Mouse (Mus musculus) midbrain, embryonic 16.5 days (tissue): ENCODE results near the gene Cx3cr1. TPM values are rescaled to one million over a fixed set of nuclear protein-coding genes. Genes with fewer than 3 reads are reported as not detected.

ENCODE experiments used
- ATAC-seq: fragments of 200-750 bp; cut with Nextera tagmentation; 2 replicates; pipeline ENCODE4 v1.8.0; 2017; ENCODE audit warnings: moderate TSS enrichment
- H3K27ac ChIP-seq: fragments of 300-500 bp; sonication (generic); 2 replicates; pipeline ENCODE4 v1.5.1; 2014; ENCODE audit warnings: mild to moderate bottlenecking, low read length, mixed read lengths
- H3K27me3 ChIP-seq: fragments of 300-500 bp; sonication (generic); 2 replicates; pipeline ENCODE4 v1.6.1; 2014; ENCODE audit warnings: low read depth, low read length, mixed read lengths; ENCODE audit not compliant: control insufficient read depth, insufficient read depth
- H3K36me3 ChIP-seq: fragments of 300-500 bp; sonication (generic); 2 replicates; pipeline ENCODE4 v1.6.1; 2014; ENCODE audit warnings: mild to moderate bottlenecking, low read length, moderate library complexity, mixed read lengths; ENCODE audit not compliant: control insufficient read depth, insufficient read depth
- H3K4me1 ChIP-seq: fragments of 300-500 bp; sonication (generic); 2 replicates; pipeline ENCODE4 v1.6.1; 2014; ENCODE audit warnings: mild to moderate bottlenecking, low read length, mixed read lengths; ENCODE audit not compliant: control insufficient read depth, insufficient read depth
- H3K4me2 ChIP-seq: fragments of 300-500 bp; sonication (generic); 2 replicates; pipeline ENCODE4 v1.6.1; 2014; ENCODE audit warnings: mild to moderate bottlenecking, low read length, mixed read lengths
- H3K4me3 ChIP-seq: fragments of 300-500 bp; sonication (generic); 2 replicates; pipeline ENCODE4 v1.5.1; 2014; ENCODE audit warnings: low read depth, mild to moderate bottlenecking, low read length, moderate library complexity, mixed read lengths
- H3K9ac ChIP-seq: fragments of 300-500 bp; sonication (generic); 2 replicates; pipeline ENCODE4 v1.6.1; 2014; ENCODE audit warnings: low read depth, low read length, mixed read lengths
- H3K9me3 ChIP-seq: fragments of 300-500 bp; sonication (generic); replicated peaks from 2 replicates; pipeline ENCODE4 v1.6.1; 2014; ENCODE audit warnings: mild to moderate bottlenecking, low read length, mixed read lengths; ENCODE audit not compliant: control insufficient read depth, poor library complexity, severe bottlenecking
- WGBS: fragments of 180-500 bp; shearing (Covaris S2); extraction: QIAGEN DNeasy Blood & Tissue Kit; methylation state at CpG from one replicate; pipeline ENCODE4 v1.1.7; 2014; 5-methylcytosine and 5-hydroxymethylcytosine counted together
- polyA plus RNA-seq: library from polyadenylated mRNA; unstranded; fragments of >200 nt; fragmentation: Nextera tagmentation; extraction: Ambion mirVana; gene quantifications from 2 replicates; pipeline ENCODE4 v1.2.1, GENCODE M21; 2015

Gene Cx3cr1
- polyA plus RNA-seq, 1 experiment from 2014 or later = 8.0 TPM

DNA sequence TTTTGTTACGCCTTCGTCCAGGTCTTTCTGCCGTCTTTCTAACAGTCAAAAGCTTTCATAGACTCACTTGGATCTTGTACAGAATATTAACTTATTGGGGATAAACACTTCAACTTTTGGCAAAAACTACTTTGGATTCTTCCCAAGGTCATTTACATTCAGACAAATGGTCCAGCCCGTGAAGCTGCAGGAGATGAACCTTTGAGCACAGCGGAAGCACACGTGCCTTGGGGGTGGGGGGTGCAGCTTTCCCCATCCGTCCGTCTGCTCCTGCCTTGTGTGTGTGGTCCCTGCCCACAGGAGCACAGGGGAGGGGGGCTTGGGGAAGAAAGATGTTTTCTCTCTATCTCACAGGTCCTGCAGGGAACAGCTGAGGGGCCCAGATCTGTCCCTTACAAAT, 143.9 kb downstream of the Cx3cr1 start:
- 77% methylated on average over 8 of the region's 8 CpGs for WGBS

DNA sequence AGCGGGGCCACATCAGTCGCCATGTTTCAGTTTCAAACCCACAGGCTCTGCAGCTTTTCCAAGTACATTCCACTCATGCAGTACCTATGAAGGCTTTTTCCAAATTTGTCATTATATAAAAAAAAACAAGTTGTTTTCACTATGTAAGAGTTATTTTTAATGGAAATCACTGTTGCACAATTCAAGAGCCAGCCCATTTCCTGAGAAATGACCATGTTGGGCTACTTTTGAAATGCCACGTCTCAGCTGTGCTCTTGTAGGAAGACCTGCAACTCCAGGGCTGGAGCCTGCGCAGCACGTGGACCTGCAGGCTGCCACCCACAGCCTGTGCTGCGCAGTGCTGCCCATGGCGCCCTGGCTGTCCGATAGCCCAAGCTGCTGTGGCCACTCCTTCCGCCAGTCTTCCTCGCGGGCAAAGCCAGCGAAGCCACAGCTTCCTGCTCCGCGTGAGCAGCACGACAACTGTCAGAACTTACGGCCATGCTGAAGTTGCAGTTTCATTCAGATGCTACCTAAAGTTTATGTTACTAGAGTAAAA, 144.5 kb downstream of the Cx3cr1 start:
- Histone ChIP-seq H3K27me3 (no peaks in the 10 kb centered on the region), H3K4me2 (no peak overlapping the region), H3K27ac (no peak overlapping the region), H3K9ac (no peak overlapping the region), H3K4me3 (no peak overlapping the region), H3K9me3 (no peaks in the 10 kb centered on the region), H3K4me1 (no peaks in the 10 kb centered on the region), H3K36me3 (peaks cover 55% of the 10 kb centered on the region)
- 93% methylated on average over 16 of the region's 16 CpGs for WGBS
- no peak for ATAC-seq

More for the DNA sequence above, 143.9 kb downstream of the Cx3cr1 start:
- Histone ChIP-seq H3K4me3 (no peak overlapping the region), H3K9ac (no peak overlapping the region), H3K27ac (no peak overlapping the region), H3K36me3 (peaks cover 55% of the 10 kb centered on the region), H3K4me1 (no peaks in the 10 kb centered on the region), H3K27me3 (no peaks in the 10 kb centered on the region), H3K4me2 (no peak overlapping the region), H3K9me3 (no peaks in the 10 kb centered on the region)
- no peak for ATAC-seq

DNA sequence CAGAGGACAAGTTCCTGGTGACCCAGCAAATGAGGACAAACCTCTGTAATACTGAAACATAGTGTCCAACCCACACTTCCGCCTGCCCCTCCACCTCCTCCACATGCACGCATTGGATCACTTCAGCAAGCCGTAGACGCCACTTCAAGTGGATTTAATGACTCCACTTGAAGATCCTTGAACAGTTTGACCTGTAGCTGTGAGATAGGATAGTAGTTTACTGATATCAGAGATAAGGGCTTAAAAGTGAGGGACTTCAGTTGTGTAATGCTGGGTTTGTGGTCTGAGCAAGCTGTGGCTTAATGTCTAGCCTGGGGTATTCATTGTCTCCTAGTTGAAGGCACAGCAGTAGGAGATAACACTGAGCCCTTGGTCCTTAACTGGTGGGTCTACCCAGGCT, 146.2 kb downstream of the Cx3cr1 start:
- Histone ChIP-seq H3K4me2 (no peak overlapping the region), H3K36me3 (peaks cover 61% of the 10 kb centered on the region), H3K4me1 (no peaks in the 10 kb centered on the region), H3K9ac (no peak overlapping the region), H3K4me3 (no peak overlapping the region), H3K27ac (no peak overlapping the region), H3K9me3 (no peaks in the 10 kb centered on the region), H3K27me3 (no peaks in the 10 kb centered on the region)
- ATAC-seq = no peak
- 91% methylated on average over 4 of the region's 4 CpGs for WGBS

DNA sequence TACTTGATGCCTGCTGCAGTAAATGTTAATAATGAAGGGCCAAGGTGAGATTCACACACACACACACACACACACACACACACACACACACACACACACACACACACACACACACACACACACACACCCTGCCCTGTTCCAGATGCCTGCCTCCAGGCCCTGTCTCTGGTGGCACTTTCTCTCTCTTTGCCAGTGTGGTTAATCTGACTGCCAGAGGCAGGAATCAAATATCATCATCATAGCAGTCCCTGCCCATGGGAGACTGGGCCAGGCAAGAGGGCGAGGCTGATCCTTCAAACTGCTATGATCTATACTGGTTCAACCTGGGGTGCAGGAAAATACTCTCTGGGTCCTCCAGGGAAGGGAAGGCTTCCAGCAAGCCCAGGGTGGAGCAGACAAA, 149.8 kb downstream of the Cx3cr1 start:
- H3K36me3 ChIP-seq = peaks cover 40% of the 10 kb centered on the region
- no peak overlapping the region for H3K9ac ChIP-seq
- no peak overlapping the region for H3K27ac ChIP-seq
- ATAC-seq = no peak
- WGBS = 88% methylated on average over 1 of the region's 1 CpGs
- no peak overlapping the region for H3K4me2 ChIP-seq
- H3K27me3 ChIP-seq = no peaks in the 10 kb centered on the region
- no peaks in the 10 kb centered on the region for H3K9me3 ChIP-seq
- no peaks in the 10 kb centered on the region for H3K4me1 ChIP-seq
- no peak overlapping the region for H3K4me3 ChIP-seq

DNA sequence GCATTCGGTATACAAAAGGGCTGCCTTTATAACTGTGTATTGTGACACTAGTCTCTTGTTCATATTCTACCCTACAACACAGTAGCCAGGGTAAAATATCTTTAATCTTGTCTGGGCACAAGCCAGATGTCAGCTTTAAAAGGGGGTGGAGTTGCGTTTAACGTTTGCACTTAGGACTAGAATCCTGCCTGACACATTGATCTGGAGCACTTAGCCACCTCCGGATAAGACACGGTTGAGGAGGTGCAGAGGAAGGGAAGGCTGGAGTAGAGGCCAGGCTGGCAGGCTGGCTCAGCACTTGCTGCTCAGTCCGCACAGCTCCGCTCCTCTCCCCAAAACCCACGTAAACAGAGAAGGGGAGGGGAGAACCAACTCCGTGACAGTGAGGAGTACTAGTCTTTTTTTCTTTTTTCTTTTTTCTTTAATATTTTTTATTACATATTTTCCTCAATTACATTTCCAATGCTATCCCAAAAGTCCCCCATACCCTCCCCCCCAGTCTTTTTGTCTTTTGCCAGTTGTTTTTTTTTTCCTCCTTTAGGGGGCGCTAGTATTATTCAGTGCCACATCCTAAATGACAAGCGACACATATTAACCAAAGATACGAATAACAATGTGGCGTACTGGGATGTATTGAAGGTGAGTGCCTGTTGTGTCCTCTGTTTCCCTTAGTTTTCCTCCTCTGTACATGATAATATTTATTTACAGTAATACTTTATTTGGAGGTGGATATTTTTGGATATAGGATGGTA, 156.4 kb downstream of the Cx3cr1 start:
- H3K36me3 ChIP-seq = peaks cover 48% of the 10 kb centered on the region
- WGBS = 76% methylated on average over 13 of the region's 13 CpGs

DNA sequence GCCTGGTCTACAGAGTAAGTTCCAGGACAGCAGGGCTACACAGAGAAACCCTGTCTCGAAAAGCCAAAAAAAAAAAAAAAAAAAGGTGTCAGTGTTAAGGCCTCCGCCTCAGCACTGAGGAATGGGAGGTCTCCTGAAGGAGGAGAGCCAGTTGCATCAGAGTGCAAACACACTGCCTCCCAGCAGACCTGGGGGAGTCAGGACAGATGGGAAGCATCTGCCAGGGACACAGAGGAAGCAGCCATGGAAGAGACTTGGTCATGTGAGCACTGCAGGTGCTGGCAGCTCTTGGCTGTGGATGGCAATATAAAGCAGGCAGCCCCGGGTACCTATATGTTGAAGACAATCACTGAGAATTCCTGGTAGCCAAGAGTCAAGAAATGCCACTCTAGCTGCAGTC, 159.7 kb downstream of the Cx3cr1 start:
- Histone ChIP-seq H3K9me3 (no peaks in the 10 kb centered on the region), H3K36me3 (peaks cover 61% of the 10 kb centered on the region), H3K4me3 (no peak overlapping the region), H3K27ac (no peak overlapping the region), H3K9ac (no peak overlapping the region), H3K4me2 (no peak overlapping the region), H3K4me1 (no peaks in the 10 kb centered on the region), H3K27me3 (no peaks in the 10 kb centered on the region)
- WGBS = 94% methylated on average over 3 of the region's 3 CpGs
- no peak for ATAC-seq

More for the DNA sequence above, 156.4 kb downstream of the Cx3cr1 start:
- no peak overlapping the region for H3K9ac ChIP-seq
- H3K9me3 ChIP-seq = no peaks in the 10 kb centered on the region
- H3K4me3 ChIP-seq = no peak overlapping the region
- H3K27me3 ChIP-seq = no peaks in the 10 kb centered on the region
- no peak for ATAC-seq
- no peak overlapping the region for H3K27ac ChIP-seq
- no peaks in the 10 kb centered on the region for H3K4me1 ChIP-seq
- no peak overlapping the region for H3K4me2 ChIP-seq

DNA sequence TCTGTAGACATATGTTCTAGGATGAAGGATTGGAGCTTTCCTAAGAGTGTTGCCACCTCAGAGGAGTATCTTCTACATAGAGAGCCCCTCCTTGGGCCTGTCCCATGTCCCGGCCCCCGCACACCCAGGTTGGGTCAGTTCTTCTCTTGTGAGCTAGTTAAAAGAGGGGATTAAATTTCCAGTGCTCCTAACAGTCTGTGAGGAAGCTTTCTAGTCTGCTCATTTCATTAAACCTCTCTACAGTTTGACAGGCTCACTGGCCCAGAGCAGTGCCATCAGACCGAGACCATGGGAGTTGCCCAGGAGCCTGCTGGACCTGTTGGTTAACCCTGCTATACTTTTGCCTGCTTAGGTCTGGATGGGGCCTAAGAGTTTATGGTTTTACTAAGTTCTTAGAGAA, 161.0 kb downstream of the Cx3cr1 start:
- ATAC-seq = no peak
- no peak overlapping the region for H3K4me2 ChIP-seq
- no peak overlapping the region for H3K4me3 ChIP-seq
- WGBS = 98% methylated on average over 3 of the region's 3 CpGs
- H3K27ac ChIP-seq = no peak overlapping the region
- peaks cover 62% of the 10 kb centered on the region for H3K36me3 ChIP-seq
- H3K9ac ChIP-seq = no peak overlapping the region
- no peaks in the 10 kb centered on the region for H3K9me3 ChIP-seq
- no peaks in the 10 kb centered on the region for H3K4me1 ChIP-seq
- H3K27me3 ChIP-seq = no peaks in the 10 kb centered on the region

DNA sequence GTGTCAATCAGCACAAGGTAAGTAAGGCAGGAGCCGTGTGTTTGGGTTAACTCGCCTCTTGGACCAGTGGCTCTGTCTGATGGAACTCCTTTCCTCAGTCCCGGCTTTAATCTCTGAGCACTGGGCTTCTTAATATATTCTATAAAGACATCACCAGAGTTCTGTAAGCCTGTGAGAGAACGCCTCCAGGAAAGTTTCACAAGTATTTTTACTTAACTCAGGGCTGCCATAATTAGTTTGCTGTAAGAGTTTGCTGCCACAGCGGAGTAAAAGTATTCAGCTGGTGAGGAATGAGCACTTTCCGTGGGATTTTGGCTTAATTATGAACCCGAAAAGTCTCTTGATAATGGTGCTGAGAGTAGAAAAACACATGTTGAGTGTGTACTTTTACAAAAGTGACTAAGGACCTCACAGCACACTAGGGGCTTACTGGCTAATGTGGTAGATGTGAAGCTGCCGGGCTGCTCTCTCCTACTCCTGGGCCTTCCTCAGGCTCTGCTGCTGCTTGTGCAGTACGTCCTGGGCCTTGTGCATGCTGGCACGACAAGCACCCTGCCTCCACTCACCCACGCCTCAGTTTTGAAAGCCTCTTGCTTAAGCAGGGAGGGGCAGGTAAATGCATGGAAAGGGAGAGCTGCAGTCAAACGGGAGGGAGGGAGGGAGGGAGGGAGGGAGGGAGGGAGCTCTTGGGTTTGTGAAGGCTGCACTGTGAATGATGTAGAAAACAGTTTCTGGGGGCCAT, 167.1 kb downstream of the Cx3cr1 start:
- Histone ChIP-seq H3K36me3 (peaks cover 25% of the 10 kb centered on the region), H3K9ac (no peak overlapping the region), H3K27me3 (no peaks in the 10 kb centered on the region), H3K27ac (no peak overlapping the region), H3K4me2 (no peak overlapping the region), H3K9me3 (no peaks in the 10 kb centered on the region), H3K4me3 (no peak overlapping the region), H3K4me1 (no peaks in the 10 kb centered on the region)
- 90% methylated on average over 11 of the region's 12 CpGs for WGBS
- no peak for ATAC-seq

DNA sequence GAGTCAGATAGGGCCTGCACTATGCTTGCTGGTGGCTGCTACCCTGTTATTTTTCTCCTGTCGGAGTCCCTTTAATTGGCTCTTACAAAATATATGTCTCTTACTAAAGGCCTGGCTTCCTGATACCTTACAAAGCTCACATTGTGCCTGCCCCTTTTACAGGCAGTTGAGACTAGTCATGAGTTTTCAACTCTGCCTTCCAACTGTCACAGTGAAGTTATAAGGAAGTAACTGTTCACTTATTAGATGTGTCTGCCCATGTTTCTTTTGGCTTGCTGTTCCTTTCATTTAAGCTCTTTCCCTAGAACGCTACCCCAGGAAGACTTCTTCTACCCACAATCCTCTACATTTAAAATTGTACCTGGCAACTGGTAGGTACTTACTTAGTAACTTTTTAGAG, 170.2 kb downstream of the Cx3cr1 start:
- WGBS = 98% methylated on average over 2 of the region's 2 CpGs
- ATAC-seq = no peak

More for the DNA sequence above, 170.2 kb downstream of the Cx3cr1 start:
- H3K4me2 ChIP-seq = no peak overlapping the region
- H3K9me3 ChIP-seq = no peaks in the 10 kb centered on the region
- H3K27me3 ChIP-seq = no peaks in the 10 kb centered on the region
- H3K36me3 ChIP-seq = peaks cover 4% of the 10 kb centered on the region
- no peak overlapping the region for H3K4me3 ChIP-seq
- no peak overlapping the region for H3K9ac ChIP-seq
- peaks cover 10% of the 10 kb centered on the region for H3K4me1 ChIP-seq
- no peak overlapping the region for H3K27ac ChIP-seq
